In genomic region chr2:18307440-18308305, GRCm38 (mm10) we compare ENCODE assay signal across 18 mouse cellular contexts.
A peak's percentile ranks its signal among the peaks of the same experiment; 100 is the strongest.
DNase-seq lines count a peak whose midpoint lies in the region; ATAC-seq lines count a peak whose summit lies in the region.
"Had no signal": no experiment of that assay in that cellular context is flagged by ENCODE, and none has a peak within 500 bp of the region (broad histone marks: within the 10 kb centered on the region; RNA-seq: fewer than 3 reads in every experiment).

No protein-coding gene starts in this region.

- peak; percentile 80 for DNase-seq in midbrain, embryonic 11.5 days (ENCODE audit: low spot score, missing footprints)
- DNase-seq in MEL-GATA-1-ER (ENCODE audit: extremely low read depth, low read depth) = peak; percentile 6
- peak; percentile 38 to 51 for DNase-seq in thymus, postnatal 36 days
- no peak for DNase-seq in embryonic facial prominence, embryonic 10.5 days (ENCODE audit: low spot score)
- no peak for DNase-seq in testis, postnatal 10 days (ENCODE audit: low spot score)
- DNase-seq in kidney, postnatal 36 days = no peak
- DNase-seq: cerebellum, adult 9-10 months; embryo, embryonic 11 days; forebrain, postnatal 0 days; gastrocnemius, postnatal 36 days; kidney, postnatal 4 days; lung, adult 2 months had no signal

- H3K9ac ChIP-seq in midbrain, embryonic 11.5 days (ENCODE audit: low read length) = no peak overlapping the region
- H3K9ac ChIP-seq in midbrain, embryonic 15.5 days = no peak overlapping the region
- H3K9ac ChIP-seq: forebrain, postnatal 0 days; heart, embryonic 12.5 days; midbrain, embryonic 12.5 days had no signal

- H3K4me1 ChIP-seq in midbrain, embryonic 11.5 days (ENCODE audit: control insufficient read depth, insufficient read depth, low read length) = no peaks in the 10 kb centered on the region
- no peaks in the 10 kb centered on the region for H3K4me1 ChIP-seq in midbrain, embryonic 15.5 days
- no peaks in the 10 kb centered on the region for H3K4me1 ChIP-seq in embryonic facial prominence, embryonic 10.5 days
- H3K4me1 ChIP-seq: heart, embryonic 12.5 days; hindbrain, embryonic 10.5 days; midbrain, embryonic 12.5 days had no signal

- WGBS in midbrain, embryonic 11.5 days = 89% methylated on average over 7 of the region's 7 CpGs
- 84% methylated on average over 7 of the region's 7 CpGs for WGBS in midbrain, embryonic 15.5 days
- 87% methylated on average over 7 of the region's 7 CpGs for WGBS in embryonic facial prominence, embryonic 10.5 days

- H3K4me3 ChIP-seq in midbrain, embryonic 11.5 days (ENCODE audit: low read depth, low read length) = no peak overlapping the region
- no peak overlapping the region for H3K4me3 ChIP-seq in midbrain, embryonic 15.5 days
- no peak overlapping the region for H3K4me3 ChIP-seq in embryonic facial prominence, embryonic 10.5 days
- H3K4me3 ChIP-seq: heart, embryonic 12.5 days; hindbrain, embryonic 10.5 days; midbrain, embryonic 12.5 days had no signal

- no peaks in the 10 kb centered on the region for H3K27me3 ChIP-seq in midbrain, embryonic 11.5 days (ENCODE audit: control insufficient read depth, insufficient read depth, low read length)
- H3K27me3 ChIP-seq in midbrain, embryonic 15.5 days (replicated peaks) = no peaks in the 10 kb centered on the region
- H3K27me3 ChIP-seq in embryonic facial prominence, embryonic 10.5 days (replicated peaks; ENCODE audit: low read depth, poor library complexity, severe bottlenecking) = no peaks in the 10 kb centered on the region
- H3K27me3 ChIP-seq: heart, embryonic 12.5 days; midbrain, embryonic 12.5 days had no signal

- no peaks in the 10 kb centered on the region for H3K9me3 ChIP-seq in midbrain, embryonic 11.5 days (ENCODE audit: control insufficient read depth, low read length)
- no peaks in the 10 kb centered on the region for H3K9me3 ChIP-seq in midbrain, embryonic 15.5 days
- no peaks in the 10 kb centered on the region for H3K9me3 ChIP-seq in embryonic facial prominence, embryonic 10.5 days
- H3K9me3 ChIP-seq: heart, embryonic 12.5 days; hindbrain, embryonic 10.5 days; midbrain, embryonic 12.5 days had no signal

- no peak overlapping the region for H3K27ac ChIP-seq in midbrain, embryonic 11.5 days (ENCODE audit: low read depth, low read length)
- no peak overlapping the region for H3K27ac ChIP-seq in midbrain, embryonic 15.5 days
- H3K27ac ChIP-seq in embryonic facial prominence, embryonic 10.5 days (replicated peaks) = no peak overlapping the region
- H3K27ac ChIP-seq: hindbrain, embryonic 10.5 days; midbrain, embryonic 12.5 days had no signal

- H3K36me3 ChIP-seq in midbrain, embryonic 11.5 days (ENCODE audit: control insufficient read depth, insufficient read depth, low read length) = no peaks in the 10 kb centered on the region
- H3K36me3 ChIP-seq in midbrain, embryonic 15.5 days (replicated peaks) = no peaks in the 10 kb centered on the region
- H3K36me3 ChIP-seq in embryonic facial prominence, embryonic 10.5 days (replicated peaks) = no peaks in the 10 kb centered on the region
- H3K36me3 ChIP-seq: heart, embryonic 12.5 days; hindbrain, embryonic 10.5 days; midbrain, embryonic 12.5 days had no signal

- ATAC-seq in midbrain, embryonic 11.5 days (ENCODE audit: low FRiP score) = no peak
- ATAC-seq in midbrain, embryonic 15.5 days (replicated peaks) = no peak
- peak; percentile 77 for ATAC-seq in megakaryocyte-erythroid progenitor cell, adult 5-6 weeks (replicated peaks; ENCODE audit: low FRiP score, low TSS enrichment, poor library complexity, severe bottlenecking)
- ATAC-seq: forebrain, postnatal 0 days; intestine, postnatal 0 days had no signal

- H3K4me2 ChIP-seq in midbrain, embryonic 11.5 days = no peak overlapping the region
- no peak overlapping the region for H3K4me2 ChIP-seq in midbrain, embryonic 15.5 days
- H3K4me2 ChIP-seq: heart, embryonic 12.5 days; midbrain, embryonic 12.5 days had no signal

Comparison
In these comparisons a context has a peak if more than half of its experiments do, and no peak if none do; other contexts are left out.
1. DNase-seq: peak in midbrain, embryonic 11.5 days (single experiment), MEL-GATA-1-ER (single experiment) and thymus, postnatal 36 days (2 of 2); none in embryonic facial prominence, embryonic 10.5 days (single experiment), testis, postnatal 10 days (single experiment) and kidney, postnatal 36 days (0 of 2).